8 mouse cellular contexts compared by ENCODE assay signal in the genomic region with DNA sequence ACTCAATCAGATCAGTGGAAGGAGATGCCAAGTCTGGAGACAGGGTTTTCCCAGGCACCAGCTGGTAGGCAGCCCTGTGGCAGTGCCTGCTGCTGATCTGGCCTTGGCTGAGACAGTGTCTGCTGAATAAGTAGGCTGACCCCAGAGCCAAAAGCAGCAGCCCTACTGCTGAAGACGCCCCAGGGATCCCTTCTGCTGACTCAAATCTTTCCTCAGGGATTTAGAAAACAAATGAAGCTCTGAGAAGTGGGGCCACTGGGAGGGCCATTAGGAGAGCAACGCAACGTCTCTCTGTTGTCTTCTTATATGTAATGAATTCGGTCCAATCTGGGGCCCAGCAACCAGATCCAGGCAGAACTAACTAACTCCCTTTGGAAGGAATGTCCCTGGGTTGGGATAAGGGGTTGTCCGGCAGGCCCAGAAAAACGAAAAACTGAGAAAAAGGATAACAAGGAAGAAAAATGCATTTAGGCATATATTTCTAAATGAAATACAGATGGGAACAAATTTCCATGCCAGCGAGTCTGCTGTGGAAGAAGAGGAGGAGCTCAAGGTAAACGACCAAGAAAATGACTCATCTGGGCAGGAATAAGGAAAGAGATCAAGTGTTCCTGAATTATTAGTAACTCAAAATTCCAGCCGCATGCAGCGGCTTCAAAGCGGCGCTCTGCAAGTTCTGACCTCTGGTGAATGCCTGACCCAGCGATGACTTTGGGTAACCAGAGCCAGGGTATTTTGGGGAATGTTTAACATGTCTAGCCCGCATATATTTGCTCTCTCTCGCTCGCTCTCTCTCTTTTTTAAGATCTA.
DNase-seq lines count a peak whose midpoint lies in the region.

No protein-coding gene starts in this region.

- intact Hi-C loops in left cerebral cortex, postnatal 14 days (cut with DNase I) = no loop called here

- DNase-seq in kidney, adult 18-20 months = peak; percentile 5
- DNase-seq in kidney, postnatal 25 days = no peak
- DNase-seq in cerebellum, adult 11-12 months = peak; percentile 24
- DNase-seq in gastrocnemius, adult 18-20 months (ENCODE audit: low spot score) = peak; percentile 48
- peak; percentile 59 for DNase-seq in mesoderm, embryonic 11.5 days (ENCODE audit: low read depth, low spot score)
- DNase-seq in spleen, postnatal 36 days (ENCODE audit: low spot score in 2 of 2) = no peak
- no peak for DNase-seq in left cerebral cortex, postnatal 14 days (ENCODE audit: low spot score in 2 of 2)
- DNase-seq in left cerebral cortex, adult 18-20 months (ENCODE audit: low spot score in 2 of 2) = no peak

Comparison
In these comparisons a context has a peak if more than half of its experiments do, and no peak if none do; other contexts are left out.
1. DNase-seq: peak in kidney, adult 18-20 months (single experiment), cerebellum, adult 11-12 months (single experiment), gastrocnemius, adult 18-20 months (single experiment) and mesoderm, embryonic 11.5 days (single experiment); none in kidney, postnatal 25 days (0 of 2), spleen, postnatal 36 days (0 of 2), left cerebral cortex, postnatal 14 days (0 of 2) and left cerebral cortex, adult 18-20 months (0 of 2).